Mouse (Mus musculus) neural tube, embryonic 12.5 days (tissue): ENCODE measurements around the gene Gbgt1. TPM values are rescaled to one million over a fixed set of nuclear protein-coding genes. Genes with fewer than 3 reads are reported as not detected.
A peak's percentile ranks its signal among the peaks of the same experiment; 100 is the strongest.

Experiments used
- ATAC-seq: fragments of 200-750 bp; cut with Nextera tagmentation; 2 replicates; pipeline ENCODE4 v1.8.0; 2017; ENCODE audit warnings: low read depth, mild to moderate bottlenecking, moderate TSS enrichment, moderate library complexity; ENCODE audit not compliant: low FRiP score
- H3K27ac ChIP-seq: fragments of 300-500 bp; sonication (generic); 2 replicates; pipeline ENCODE4 v1.5.1; 2016
- H3K27me3 ChIP-seq: fragments of 300-500 bp; sonication (generic); replicated peaks from 2 replicates; pipeline ENCODE4 v1.6.1; 2016; ENCODE audit warnings: mild to moderate bottlenecking
- H3K36me3 ChIP-seq: fragments of 300-500 bp; sonication (generic); 2 replicates; pipeline ENCODE4 v1.6.1; 2016; ENCODE audit warnings: mild to moderate bottlenecking
- H3K4me1 ChIP-seq: fragments of 300-500 bp; sonication (generic); 2 replicates; pipeline ENCODE4 v1.6.1; 2016
- H3K4me2 ChIP-seq: fragments of 300-500 bp; sonication (generic); replicated peaks from 2 replicates; pipeline ENCODE4 v1.6.1; 2016; ENCODE audit warnings: mild to moderate bottlenecking
- H3K4me3 ChIP-seq: fragments of 300-500 bp; sonication (generic); 2 replicates; pipeline ENCODE4 v1.5.1; 2016
- H3K9ac ChIP-seq: fragments of 300-500 bp; sonication (generic); 2 replicates; pipeline ENCODE4 v1.6.1; 2016; ENCODE audit warnings: mild to moderate bottlenecking
- H3K9me3 ChIP-seq: fragments of 300-500 bp; sonication (generic); 2 replicates; pipeline ENCODE4 v1.6.1; 2016; ENCODE audit warnings: mild to moderate bottlenecking
- WGBS: fragments of 180-500 bp; shearing (Covaris S2); methylation state at CpG from one replicate; pipeline ENCODE4 v1.1.7; 2016; 5-methylcytosine and 5-hydroxymethylcytosine counted together
- polyA plus RNA-seq: library from polyadenylated mRNA; unstranded; fragments of >200 nt; fragmentation: Nextera tagmentation; extraction: Ambion mirVana; gene quantifications from 2 replicates; pipeline ENCODE4 v1.2.1, GENCODE M21; 2016

Gbgt1 gene
- polyA plus RNA-seq, 1 experiment from 2014 or later: 0.81 TPM

DNA sequence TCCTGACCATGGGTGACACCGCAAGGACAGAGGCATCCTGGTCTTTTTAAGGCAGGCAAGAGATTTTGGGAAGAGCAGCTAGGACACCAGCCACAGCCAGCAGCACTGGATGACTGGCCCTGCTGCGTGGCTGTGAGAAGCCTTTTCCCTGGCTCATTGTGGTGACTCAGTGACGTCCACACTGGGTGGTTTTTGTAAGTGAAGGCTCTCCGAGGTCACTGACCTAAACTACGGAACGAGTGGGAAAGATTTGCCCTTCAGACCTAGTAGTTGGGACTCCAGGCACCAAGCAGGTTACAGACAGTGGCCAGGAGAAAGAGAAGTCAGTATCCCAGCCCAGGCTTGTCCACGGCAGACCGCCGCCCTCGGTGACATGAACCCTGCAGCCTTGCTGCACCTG is 27.7 kb downstream of the Gbgt1 start:
- no peak for ATAC-seq
- WGBS: 82% methylated on average over 10 of the region's 10 CpGs
- Histone ChIP-seq H3K4me1 (peaks cover 64% of the 10 kb centered on the region), H3K9me3 (no peaks in the 10 kb centered on the region), H3K27ac (no peak overlapping the region), H3K36me3 (no peaks in the 10 kb centered on the region), H3K27me3 (no peaks in the 10 kb centered on the region), H3K9ac (no peak overlapping the region), H3K4me3 (no peak overlapping the region), H3K4me2 (no peak overlapping the region)

- Histone ChIP-seq H3K36me3 (no peaks in the 10 kb centered on the region), H3K27me3 (no peaks in the 10 kb centered on the region), H3K4me1 (peaks cover 68% of the 10 kb centered on the region), H3K4me3 (no peak overlapping the region), H3K4me2 (peak overlapping the region; percentile 33), H3K27ac (peak overlapping the region; percentile 87), H3K9ac (peak overlapping the region; percentile 47), H3K9me3 (no peaks in the 10 kb centered on the region)
- ATAC-seq: peak; percentile 75
- WGBS: 11% methylated on average over 11 of the region's 11 CpGs
Observed at GRCm38 (mm10) chr2:28525219-28525942, 28.7 kb downstream of the Gbgt1 start.

- no peak overlapping the region for H3K4me3 ChIP-seq
- H3K36me3 ChIP-seq: no peaks in the 10 kb centered on the region
- peak overlapping the region; percentile 87 for H3K27ac ChIP-seq
- H3K9ac ChIP-seq: peak overlapping the region; percentile 47
- H3K27me3 ChIP-seq: no peaks in the 10 kb centered on the region
- 35% methylated on average over 12 of the region's 12 CpGs for WGBS
- ATAC-seq: no peak
- H3K4me2 ChIP-seq: peak overlapping the region; percentile 33
- H3K9me3 ChIP-seq: no peaks in the 10 kb centered on the region
- peaks cover 72% of the 10 kb centered on the region for H3K4me1 ChIP-seq
Observed at GRCm38 (mm10) chr2:28525943-28526876, 29.5 kb downstream of the Gbgt1 start.

DNA sequence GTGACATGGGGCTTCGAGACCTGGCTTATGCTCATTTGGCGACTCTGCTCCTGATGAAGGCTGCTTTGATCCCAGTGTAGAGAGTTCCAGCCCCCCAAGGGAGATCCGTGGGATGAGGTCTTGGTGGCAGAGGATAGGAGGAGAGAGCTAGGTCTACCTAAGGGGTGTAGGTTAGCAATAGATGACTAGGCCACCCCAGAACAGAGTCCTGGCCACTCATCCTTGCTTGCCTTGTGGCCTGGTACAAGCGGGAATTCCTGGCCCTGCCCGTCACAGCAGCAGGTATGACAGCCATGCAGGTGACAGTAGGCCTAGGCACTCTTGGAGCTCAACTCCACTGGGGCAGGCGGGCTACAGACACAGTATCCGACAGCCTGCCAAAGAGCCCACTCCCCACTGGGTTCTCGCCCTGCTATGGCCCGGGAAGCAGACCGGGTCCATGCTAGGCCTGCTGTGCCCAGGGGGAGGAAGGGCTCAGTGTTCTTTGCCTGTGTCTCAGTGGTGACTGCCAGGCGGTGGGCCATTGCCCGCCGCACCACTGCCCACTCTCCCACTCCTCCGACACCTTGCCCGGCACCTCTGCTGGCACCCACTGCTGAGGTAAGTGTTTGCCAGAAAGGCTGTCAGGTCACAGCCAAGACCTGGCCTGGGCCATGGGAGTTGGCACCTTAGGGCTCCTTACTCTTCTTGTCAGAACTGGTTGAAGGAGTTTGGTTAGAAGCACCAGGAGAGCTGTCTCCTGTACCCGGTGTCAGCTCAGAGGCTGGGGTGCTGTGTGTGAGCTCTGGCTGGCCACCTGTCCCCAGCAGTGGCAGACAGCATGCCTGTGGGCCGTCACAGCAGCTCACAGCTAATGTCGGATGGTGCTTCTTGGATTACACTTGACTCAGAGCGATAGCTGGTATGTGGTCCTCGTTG is 31.0 kb downstream of the Gbgt1 start:
- H3K27me3 ChIP-seq: no peaks in the 10 kb centered on the region
- no peak overlapping the region for H3K27ac ChIP-seq
- ATAC-seq: no peak
- H3K4me1 ChIP-seq: peaks cover 86% of the 10 kb centered on the region
- no peaks in the 10 kb centered on the region for H3K9me3 ChIP-seq
- no peaks in the 10 kb centered on the region for H3K36me3 ChIP-seq
- WGBS: 89% methylated on average over 20 of the region's 20 CpGs
- H3K4me2 ChIP-seq: 0 out of 2 replicates have a peak overlapping the region, but pooled peaks have one; percentile 0
- H3K4me3 ChIP-seq: no peak overlapping the region
- H3K9ac ChIP-seq: no peak overlapping the region

GRCm38 (mm10) chr2:28528354-28528730 is 31.7 kb downstream of the Gbgt1 start:
- 0 out of 2 replicates have a peak overlapping the region, but pooled peaks have one; percentile 0 for H3K4me2 ChIP-seq
- ATAC-seq: no peak
- no peaks in the 10 kb centered on the region for H3K9me3 ChIP-seq
- H3K27me3 ChIP-seq: no peaks in the 10 kb centered on the region
- no peak overlapping the region for H3K4me3 ChIP-seq
- no peak overlapping the region for H3K27ac ChIP-seq
- H3K9ac ChIP-seq: no peak overlapping the region
- 83% methylated on average over 7 of the region's 7 CpGs for WGBS
- H3K36me3 ChIP-seq: no peaks in the 10 kb centered on the region
- H3K4me1 ChIP-seq: peaks cover 91% of the 10 kb centered on the region

- no peak overlapping the region for H3K27ac ChIP-seq
- no peaks in the 10 kb centered on the region for H3K27me3 ChIP-seq
- H3K36me3 ChIP-seq: no peaks in the 10 kb centered on the region
- H3K4me2 ChIP-seq: no peak overlapping the region
- H3K4me3 ChIP-seq: no peak overlapping the region
- peaks cover 91% of the 10 kb centered on the region for H3K4me1 ChIP-seq
- no peak for ATAC-seq
- H3K9ac ChIP-seq: peak overlapping the region; percentile 26; the same call in 1 of the 2 replicates
- WGBS: 80% methylated on average over 4 of the region's 4 CpGs
- no peaks in the 10 kb centered on the region for H3K9me3 ChIP-seq
Observed at GRCm38 (mm10) chr2:28529856-28530255, 33.2 kb downstream of the Gbgt1 start.

GRCm38 (mm10) chr2:28530311-28530710 is 33.6 kb downstream of the Gbgt1 start:
- H3K9ac ChIP-seq: no peak overlapping the region

DNA sequence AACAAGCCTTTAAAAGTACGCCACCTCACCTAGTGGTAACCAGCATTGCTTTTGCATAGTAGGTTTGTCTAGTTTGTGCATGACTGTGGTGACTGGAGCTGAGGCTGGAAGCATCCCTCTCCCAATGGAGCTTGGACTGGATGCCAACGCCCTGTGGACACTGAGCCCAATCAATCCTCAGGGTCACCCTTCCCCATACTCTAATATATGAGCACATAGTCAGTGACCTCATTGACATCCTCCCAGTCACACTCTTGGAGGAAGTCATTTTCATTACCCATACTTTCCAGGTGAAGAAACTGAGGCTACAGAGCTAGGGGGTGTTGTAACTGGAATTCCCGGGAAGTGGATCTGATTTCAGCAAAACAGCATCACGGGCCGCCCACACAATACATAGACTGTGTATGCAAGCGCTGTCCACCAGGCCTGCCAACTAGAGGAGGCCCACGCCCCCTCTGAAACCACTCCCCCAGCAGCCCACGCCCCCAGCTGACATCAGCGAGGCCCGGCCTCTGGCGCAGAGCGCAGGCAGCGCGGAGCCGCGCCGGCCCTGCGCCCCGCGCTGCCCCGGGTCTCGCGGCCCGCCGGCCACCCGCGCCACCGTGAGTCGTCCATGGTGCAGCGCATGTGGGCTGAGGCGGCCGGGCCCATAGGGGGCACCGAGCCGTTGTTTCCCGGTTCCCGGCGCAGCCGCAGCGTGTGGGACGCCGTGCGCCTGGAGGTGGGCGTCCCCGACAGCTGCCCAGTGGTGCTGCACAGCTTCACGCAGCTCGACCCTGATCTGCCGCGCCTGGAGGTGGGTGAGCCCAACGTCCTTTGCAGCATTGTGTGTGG is 36.5 kb downstream of the Gbgt1 start:
- Histone ChIP-seq H3K36me3 (no peaks in the 10 kb centered on the region), H3K9me3 (no peaks in the 10 kb centered on the region), H3K4me2 (peak overlapping the region; percentile 80), H3K4me1 (peaks cover 97% of the 10 kb centered on the region), H3K27me3 (no peaks in the 10 kb centered on the region), H3K9ac (peak overlapping the region; percentile 81), H3K4me3 (peak overlapping the region; percentile 58), H3K27ac (peak overlapping the region; percentile 34)
- 3% methylated on average over 49 of the region's 49 CpGs for WGBS
- peak; percentile 80 for ATAC-seq

More at GRCm38 (mm10) chr2:28530311-28530710, 33.6 kb downstream of the Gbgt1 start:
- H3K27me3 ChIP-seq: no peaks in the 10 kb centered on the region
- peaks cover 91% of the 10 kb centered on the region for H3K4me1 ChIP-seq
- H3K9me3 ChIP-seq: no peaks in the 10 kb centered on the region
- no peak overlapping the region for H3K27ac ChIP-seq
- no peak overlapping the region for H3K4me3 ChIP-seq
- no peak for ATAC-seq
- H3K36me3 ChIP-seq: no peaks in the 10 kb centered on the region
- 57% methylated on average over 7 of the region's 7 CpGs for WGBS
- H3K4me2 ChIP-seq: no peak overlapping the region

- Histone ChIP-seq H3K9ac (peak overlapping the region; percentile 81), H3K4me3 (peak overlapping the region; percentile 58), H3K4me2 (peak overlapping the region; percentile 80), H3K27ac (peak overlapping the region; percentile 67; the same call in 1 of the 2 replicates), H3K36me3 (no peaks in the 10 kb centered on the region), H3K27me3 (no peaks in the 10 kb centered on the region), H3K9me3 (no peaks in the 10 kb centered on the region), H3K4me1 (peaks cover 97% of the 10 kb centered on the region)
- 0 out of 2 replicates have a peak, but pooled peaks have one; percentile 19 for ATAC-seq
- WGBS: 64% methylated on average over 7 of the region's 7 CpGs
Observed at GRCm38 (mm10) chr2:28533901-28534435, 37.3 kb downstream of the Gbgt1 start.

- H3K4me3 ChIP-seq: peak overlapping the region; percentile 4
- no peaks in the 10 kb centered on the region for H3K9me3 ChIP-seq
- peak overlapping the region; percentile 67 for H3K27ac ChIP-seq
- no peaks in the 10 kb centered on the region for H3K27me3 ChIP-seq
- WGBS: 30% methylated on average over 11 of the region's 11 CpGs
- peaks cover 98% of the 10 kb centered on the region for H3K4me1 ChIP-seq
- H3K9ac ChIP-seq: peak overlapping the region; percentile 48
- H3K4me2 ChIP-seq: peak overlapping the region; percentile 80
- 0 out of 2 replicates have a peak, but pooled peaks have one; percentile 18 for ATAC-seq
- no peaks in the 10 kb centered on the region for H3K36me3 ChIP-seq
Observed at GRCm38 (mm10) chr2:28534436-28535262, 38.0 kb downstream of the Gbgt1 start.
